Mouse (Mus musculus) neural tube, postnatal 0 days (tissue): ENCODE data around the gene Utp3. TPM values are rescaled to one million over a fixed set of nuclear protein-coding genes. Genes with fewer than 3 reads are reported as not detected.

Experiments used
- polyA plus RNA-seq: library from polyadenylated mRNA; unstranded; fragments of >200 nt; fragmentation: Nextera tagmentation; extraction: Ambion mirVana; gene quantifications from 2 replicates; pipeline ENCODE4 v1.2.1, GENCODE M21; 2015

The Utp3 gene
- polyA plus RNA-seq, result 38.0 and 43.7 TPM in 2 replicates

GRCm38 (mm10) chr5:88554086-88554886 is at the start of gene Utp3:
Utp3 (plus strand) TSS chr5:88554462.

GRCm38 (mm10) chr5:88527657-88528056 is 26.6 kb upstream of the Utp3 start, which contains the start of gene Jchain:
Jchain (minus strand) TSS chr5:88527891.

GRCm38 (mm10) chr5:88564501-88565147 is 10.4 kb downstream of the Utp3 start, which contains the start of gene Rufy3:
Rufy3 (plus strand) TSS chr5:88565040.

Other genes with a start within 250 kb of the Utp3 start
- not detected in 2 replicates for gene Prol1, start 237.2 kb upstream of the Utp3 start, polyA plus RNA-seq
- gene Amtn, start 178.4 kb upstream of the Utp3 start, polyA plus RNA-seq, result not detected in 2 replicates
- not detected in 2 replicates for gene Ambn, start 98.5 kb upstream of the Utp3 start, polyA plus RNA-seq
- not detected in 2 replicates for gene Enam, start 66.5 kb upstream of the Utp3 start, polyA plus RNA-seq
- 0.15 and 0.39 TPM in 2 replicates for gene Jchain, start 26.6 kb upstream of the Utp3 start, polyA plus RNA-seq
- gene Rufy3, start 10.6 kb downstream of the Utp3 start, polyA plus RNA-seq, result 165 and 171 TPM in 2 replicates
- 55.3 and 61.8 TPM in 2 replicates for gene Grsf1, start 121.7 kb downstream of the Utp3 start, polyA plus RNA-seq
- 6.1 and 6.4 TPM in 2 replicates for gene Mob1b, start 166.4 kb downstream of the Utp3 start, polyA plus RNA-seq
- gene Dck, start 210.5 kb downstream of the Utp3 start, polyA plus RNA-seq, result 24.4 and 26.7 TPM in 2 replicates